Mouse (Mus musculus) midbrain, embryonic 12.5 days (tissue): ENCODE results near the gene Osbpl3. TPM values are rescaled to one million over a fixed set of nuclear protein-coding genes. Genes with fewer than 3 reads are reported as not detected.

ENCODE experiments used
- ATAC-seq: fragments of 200-750 bp; cut with Nextera tagmentation; 2 replicates; pipeline ENCODE4 v1.8.0; 2017; ENCODE audit warnings: low read depth, moderate TSS enrichment, moderate library complexity; ENCODE audit not compliant: low FRiP score
- H3K27ac ChIP-seq: fragments of 300-500 bp; sonication (generic); replicated peaks from 2 replicates; pipeline ENCODE4 v1.5.1; 2016; ENCODE audit warnings: mild to moderate bottlenecking
- H3K27me3 ChIP-seq: fragments of 300-500 bp; sonication (generic); 2 replicates; pipeline ENCODE4 v1.6.1; 2016; ENCODE audit warnings: mild to moderate bottlenecking
- H3K36me3 ChIP-seq: fragments of 300-500 bp; sonication (generic); 2 replicates; pipeline ENCODE4 v1.6.1; 2016
- H3K4me1 ChIP-seq: fragments of 300-500 bp; sonication (generic); 2 replicates; pipeline ENCODE4 v1.6.1; 2016
- H3K4me2 ChIP-seq: fragments of 300-500 bp; sonication (generic); replicated peaks from 2 replicates; pipeline ENCODE4 v1.6.1; 2016; ENCODE audit warnings: mild to moderate bottlenecking, moderate library complexity
- H3K4me3 ChIP-seq: fragments of 300-500 bp; sonication (generic); 2 replicates; pipeline ENCODE4 v1.5.1; 2016; ENCODE audit warnings: mild to moderate bottlenecking
- H3K9ac ChIP-seq: fragments of 300-500 bp; sonication (generic); replicated peaks from 2 replicates; pipeline ENCODE4 v1.6.1; 2016; ENCODE audit warnings: mild to moderate bottlenecking, moderate library complexity
- H3K9me3 ChIP-seq: fragments of 300-500 bp; sonication (generic); 2 replicates; pipeline ENCODE4 v1.6.1; 2016; ENCODE audit warnings: mild to moderate bottlenecking
- WGBS: fragments of 180-500 bp; shearing (Covaris S2); methylation state at CpG from one replicate; pipeline ENCODE4 v1.1.7; 2016; 5-methylcytosine and 5-hydroxymethylcytosine counted together
- polyA plus RNA-seq: library from polyadenylated mRNA; unstranded; fragments of >200 nt; fragmentation: Nextera tagmentation; extraction: Ambion mirVana; gene quantifications from 2 replicates; pipeline ENCODE4 v1.2.1, GENCODE M21; 2016

Gene Osbpl3
- polyA plus RNA-seq, 1 experiment from 2014 or later: 9.5 TPM

GRCm38 (mm10) chr6:50247791-50248190 is 208.2 kb downstream of the Osbpl3 start:
- no peaks in the 10 kb centered on the region for H3K27me3 ChIP-seq
- ATAC-seq: no peak
- H3K4me3 ChIP-seq: no peak overlapping the region
- WGBS: 88% methylated on average over 4 of the region's 4 CpGs
- no peak overlapping the region for H3K4me2 ChIP-seq
- no peak overlapping the region for H3K27ac ChIP-seq
- no peaks in the 10 kb centered on the region for H3K36me3 ChIP-seq
- no peak overlapping the region for H3K9ac ChIP-seq
- H3K4me1 ChIP-seq: no peaks in the 10 kb centered on the region
- H3K9me3 ChIP-seq: no peaks in the 10 kb centered on the region

- WGBS: 74% methylated on average over 2 of the region's 2 CpGs
- no peak overlapping the region for H3K27ac ChIP-seq
Observed at GRCm38 (mm10) chr6:50247356-50247755, 208.6 kb downstream of the Osbpl3 start.

GRCm38 (mm10) chr6:50244967-50245366 is 211.0 kb downstream of the Osbpl3 start:
- WGBS: 81% methylated on average over 4 of the region's 4 CpGs
- H3K36me3 ChIP-seq: no peaks in the 10 kb centered on the region
- no peak overlapping the region for H3K9ac ChIP-seq
- no peaks in the 10 kb centered on the region for H3K9me3 ChIP-seq
- ATAC-seq: no peak
- H3K4me3 ChIP-seq: no peak overlapping the region
- H3K4me1 ChIP-seq: no peaks in the 10 kb centered on the region
- no peaks in the 10 kb centered on the region for H3K27me3 ChIP-seq
- no peak overlapping the region for H3K27ac ChIP-seq
- no peak overlapping the region for H3K4me2 ChIP-seq

More at GRCm38 (mm10) chr6:50247356-50247755, 208.6 kb downstream of the Osbpl3 start:
- Histone ChIP-seq H3K27me3 (no peaks in the 10 kb centered on the region), H3K36me3 (no peaks in the 10 kb centered on the region), H3K4me1 (no peaks in the 10 kb centered on the region), H3K4me2 (no peak overlapping the region), H3K9me3 (no peaks in the 10 kb centered on the region), H3K4me3 (no peak overlapping the region), H3K9ac (no peak overlapping the region)
- ATAC-seq: no peak

- no peak overlapping the region for H3K9ac ChIP-seq
- H3K36me3 ChIP-seq: no peaks in the 10 kb centered on the region
- 80% methylated on average over 4 of the region's 4 CpGs for WGBS
- no peaks in the 10 kb centered on the region for H3K27me3 ChIP-seq
- H3K4me2 ChIP-seq: no peak overlapping the region
- H3K4me3 ChIP-seq: no peak overlapping the region
- H3K27ac ChIP-seq: no peak overlapping the region
- no peaks in the 10 kb centered on the region for H3K9me3 ChIP-seq
- ATAC-seq: no peak
- H3K4me1 ChIP-seq: no peaks in the 10 kb centered on the region
Observed at GRCm38 (mm10) chr6:50244126-50244525, 211.9 kb downstream of the Osbpl3 start.

Other genes with a start within 250 kb of the Osbpl3 start
- gene Gsdme, start 192.3 kb downstream of the Osbpl3 start, polyA plus RNA-seq: 54.3 and 56.0 TPM in 2 replicates
- 67.5 and 70.3 TPM in 2 replicates for gene Cycs, start 110.3 kb upstream of the Osbpl3 start, polyA plus RNA-seq
- gene 4921507P07Rik, start 140.4 kb upstream of the Osbpl3 start, polyA plus RNA-seq: 1.4 and 1.6 TPM in 2 replicates
- gene Npvf, start 198.2 kb upstream of the Osbpl3 start, polyA plus RNA-seq: not detected in 2 replicates